Mouse (Mus musculus): ENCODE data around the gene H2-Eb2.
A peak's percentile ranks its signal among the peaks of the same experiment; 100 is the strongest.

The H2-Eb2 gene

DNA sequence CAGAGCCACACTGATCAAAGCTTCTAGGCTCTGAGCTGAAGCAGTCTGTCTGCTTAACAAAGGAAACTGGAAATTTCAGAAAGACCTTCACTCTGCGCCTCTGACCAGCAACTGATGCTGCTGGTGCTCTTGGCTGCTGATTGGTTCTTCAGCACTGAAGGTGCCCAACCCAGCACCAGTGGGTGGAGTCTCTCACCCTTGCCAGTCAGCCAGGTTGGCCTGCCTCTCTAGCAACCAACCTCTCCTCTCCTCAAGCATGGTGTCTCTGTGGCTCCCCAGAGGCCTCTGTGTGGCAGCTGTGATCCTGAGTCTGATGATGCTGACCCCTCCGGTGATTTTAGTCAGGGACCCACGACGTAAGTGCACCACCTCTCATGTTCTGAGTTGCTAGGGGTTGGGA is at the start of gene H2-Eb2:
TSS of gene H2-Eb2 (plus strand) at position 230 of the 400 bp plus-strand sequence.
- DNase-seq, result peak; percentile 8

DNA sequence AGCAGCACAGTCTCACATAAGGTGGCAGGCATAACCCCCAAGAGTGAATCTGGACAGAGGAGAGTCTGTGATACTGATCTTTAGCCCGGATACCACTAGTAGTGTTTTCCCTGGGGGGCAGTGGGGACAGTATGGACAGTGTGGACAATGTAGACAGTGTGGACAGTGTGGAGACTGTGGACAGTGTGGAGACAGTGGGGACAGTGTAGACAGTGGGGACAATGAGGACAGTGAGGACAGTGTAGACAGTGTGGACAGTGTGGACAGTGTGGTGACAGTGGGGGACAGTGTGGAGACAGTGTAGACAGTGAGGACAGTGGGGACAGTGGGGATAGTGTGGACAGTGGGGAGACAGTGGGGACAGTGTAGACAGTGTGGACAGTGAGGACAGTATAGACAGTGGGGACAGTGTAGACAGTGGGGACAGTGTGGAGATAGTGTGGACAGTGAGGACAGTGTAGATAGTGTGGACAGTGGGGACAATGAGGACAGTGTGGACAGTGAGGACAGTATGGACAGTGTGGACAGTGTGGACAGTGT is 44.9 kb upstream of the H2-Eb2 start:
- no peak for DNase-seq

DNA sequence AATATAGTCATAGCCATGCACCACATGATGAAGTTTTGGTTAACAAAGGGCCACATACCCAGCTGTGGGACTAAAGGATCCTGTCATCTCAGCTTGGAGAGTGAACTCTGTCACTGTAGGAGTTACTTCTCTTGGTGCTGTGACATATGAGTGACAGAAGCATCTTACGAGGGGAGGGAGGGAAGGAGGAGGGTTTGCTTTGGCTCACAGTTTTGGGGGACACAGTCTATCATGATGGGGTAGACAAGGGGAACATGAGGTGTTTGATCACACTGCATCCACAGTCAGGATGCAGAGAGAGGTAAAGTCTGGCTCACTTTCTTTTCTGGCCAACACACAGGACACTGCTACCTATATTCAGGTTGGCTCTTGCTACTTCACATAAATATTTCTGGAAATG is 43.6 kb upstream of the H2-Eb2 start:
- DNase-seq, result no peak

DNA sequence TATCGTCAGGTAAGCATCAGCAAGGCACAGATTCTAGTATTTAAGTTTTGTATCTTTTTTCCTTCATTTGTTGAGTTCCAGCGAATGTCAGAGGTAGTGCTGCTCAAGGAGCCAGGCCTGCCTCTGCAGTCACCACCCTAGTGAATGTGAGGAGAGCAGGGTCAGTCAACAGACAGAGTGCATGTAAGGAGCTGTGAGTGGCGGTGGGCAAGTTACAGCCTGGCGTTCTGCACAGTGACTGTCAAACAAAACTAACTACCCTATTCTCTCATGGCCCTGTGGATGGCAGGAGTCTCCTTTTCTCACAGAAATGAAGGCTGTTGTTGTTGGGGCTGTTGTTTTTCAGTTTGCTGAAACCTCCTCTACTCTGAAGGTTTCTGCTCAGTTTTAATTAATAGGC is 40.1 kb upstream of the H2-Eb2 start:
- no peak for DNase-seq

DNA sequence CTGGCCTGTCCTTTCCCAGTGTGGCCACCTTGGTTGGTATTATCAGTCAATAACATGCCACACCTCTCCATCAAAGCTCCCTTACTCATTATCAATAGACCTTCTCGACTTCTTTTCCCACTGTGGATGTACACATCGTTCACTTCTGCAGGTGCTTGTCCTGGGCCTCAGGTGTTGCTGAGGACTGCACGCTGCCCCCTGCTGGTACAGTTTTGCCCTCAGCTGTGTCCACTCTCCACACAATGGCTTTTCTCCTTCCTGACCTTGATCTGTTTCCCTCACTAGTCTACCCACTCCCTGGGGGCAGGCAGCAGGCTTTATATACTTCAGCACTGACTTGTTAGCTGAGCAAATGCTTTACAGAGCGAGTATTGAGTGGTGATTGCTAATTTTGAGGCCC is 39.6 kb upstream of the H2-Eb2 start:
- peak; percentile 30 for DNase-seq

DNA sequence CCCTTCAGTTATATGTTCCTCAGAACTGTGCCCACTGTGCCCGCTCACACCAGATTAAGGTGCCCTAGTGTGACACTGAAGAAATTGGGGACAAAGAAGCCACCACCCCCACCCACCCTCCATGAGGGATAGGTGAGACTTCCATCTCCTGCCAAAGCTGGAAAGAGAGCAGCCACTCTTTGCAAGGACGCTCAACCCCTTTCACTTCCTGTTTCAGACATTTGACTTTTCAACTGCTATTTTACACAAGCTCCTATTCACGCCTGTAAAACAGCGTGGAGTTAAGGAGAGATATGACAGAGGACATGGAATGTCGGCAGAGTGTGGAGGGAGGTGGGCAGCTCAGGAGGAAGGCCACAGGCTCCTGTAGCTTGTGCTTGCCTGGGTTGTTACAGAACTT is 39.0 kb upstream of the H2-Eb2 start:
- DNase-seq, result no peak

DNA sequence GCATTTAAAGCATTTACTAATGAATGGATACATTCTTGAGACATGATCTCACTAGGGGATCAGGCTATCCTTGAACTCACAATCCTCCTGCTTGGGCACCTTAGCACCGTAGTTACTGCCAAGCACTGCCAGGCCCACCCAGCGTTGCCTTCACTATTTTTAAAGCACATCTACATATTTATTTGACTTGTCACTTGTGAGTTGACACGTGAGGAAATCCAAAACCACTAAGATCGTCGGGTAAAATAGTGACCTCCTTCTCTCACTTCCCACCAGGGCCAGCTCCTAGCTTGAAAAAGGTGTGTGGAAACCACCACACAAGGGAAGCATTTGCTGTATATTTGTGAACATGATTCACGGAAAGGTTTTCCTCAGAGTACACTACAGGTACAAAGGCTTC is 38.5 kb upstream of the H2-Eb2 start:
- DNase-seq, result no peak

DNA sequence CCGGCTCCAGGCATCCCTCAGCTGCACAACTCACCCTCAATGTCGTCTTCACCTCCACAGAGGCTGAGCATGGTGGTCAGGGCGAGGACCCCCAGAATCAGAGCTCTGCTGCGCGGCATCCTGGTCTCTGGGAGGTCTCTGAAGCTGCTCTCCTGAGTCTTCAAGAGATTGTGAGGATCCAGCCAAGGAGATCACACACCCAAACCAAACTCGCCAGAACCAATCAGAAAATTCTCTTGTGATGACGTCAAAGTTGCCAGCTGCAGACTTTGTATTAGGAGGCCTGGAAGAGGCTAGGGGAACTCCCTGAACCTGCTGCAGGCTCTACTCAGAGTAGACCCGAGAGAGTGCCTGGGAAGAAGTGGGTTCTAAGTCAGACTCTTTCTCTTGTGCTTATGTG is 37.8 kb upstream of the H2-Eb2 start, which contains the start of gene H2-Aa:
TSS of gene H2-Aa (minus strand) at position 176 of the 400 bp plus-strand sequence.
- peak; percentile 77 for DNase-seq

DNA sequence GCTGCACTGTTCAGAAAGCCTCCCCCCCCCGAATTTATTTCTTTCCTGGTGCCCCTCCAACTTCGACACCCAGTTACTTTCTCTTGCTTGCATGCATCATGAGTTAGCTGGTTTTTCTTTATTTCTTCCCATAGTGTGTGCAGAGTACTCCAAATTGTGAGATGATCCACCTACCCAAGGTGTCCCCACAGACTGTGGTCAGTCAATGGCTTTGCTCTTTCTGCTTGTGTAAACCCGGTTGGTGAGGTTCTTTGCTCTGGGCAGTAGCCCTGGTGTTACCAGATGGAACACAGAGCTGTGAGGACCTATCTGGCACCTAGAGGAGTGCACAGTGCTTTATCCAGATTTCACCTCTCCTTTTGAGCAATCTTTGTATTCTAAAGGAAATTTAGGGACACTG is 37.3 kb upstream of the H2-Eb2 start:
- no peak for DNase-seq

DNA sequence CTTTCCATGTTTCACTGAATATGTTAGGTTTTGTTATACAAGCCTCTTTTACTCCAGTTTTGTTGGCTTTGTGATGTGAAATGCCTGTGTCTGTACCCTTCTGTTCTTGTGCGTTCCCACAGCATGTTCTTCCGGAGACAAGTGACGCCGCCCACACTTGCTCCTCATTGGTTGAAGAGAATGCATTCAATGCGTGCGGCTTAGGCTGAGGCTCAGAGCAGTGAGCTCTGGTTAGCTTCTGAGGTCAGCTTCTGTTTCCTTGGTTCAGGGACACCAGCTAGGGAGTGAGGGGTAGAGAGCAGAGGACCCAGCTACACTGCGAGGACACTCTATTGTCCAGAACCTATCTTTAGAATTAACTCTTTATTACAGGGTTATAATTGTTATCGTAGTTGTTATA is 33.9 kb upstream of the H2-Eb2 start:
- DNase-seq, result peak; percentile 90

DNA sequence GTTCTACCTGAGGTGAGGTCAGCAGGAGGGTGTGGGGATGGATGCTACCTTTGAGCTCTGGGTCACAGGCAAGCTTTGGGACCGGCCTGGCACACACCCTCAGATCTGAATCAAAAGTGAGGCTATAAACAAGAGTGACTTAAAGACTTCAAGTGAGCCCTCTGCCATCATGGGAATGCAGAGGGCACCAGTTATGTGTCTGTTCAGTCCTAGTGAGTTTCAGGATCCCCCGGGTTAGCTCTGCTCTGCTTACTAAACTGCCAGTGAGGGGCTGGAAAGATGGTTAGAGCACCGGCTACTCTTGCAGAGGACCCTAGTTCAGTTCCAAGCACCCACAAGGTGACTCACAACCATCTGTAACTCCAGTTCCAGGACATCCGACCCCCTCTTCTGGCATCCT is 32.9 kb upstream of the H2-Eb2 start:
- DNase-seq, result no peak

DNA sequence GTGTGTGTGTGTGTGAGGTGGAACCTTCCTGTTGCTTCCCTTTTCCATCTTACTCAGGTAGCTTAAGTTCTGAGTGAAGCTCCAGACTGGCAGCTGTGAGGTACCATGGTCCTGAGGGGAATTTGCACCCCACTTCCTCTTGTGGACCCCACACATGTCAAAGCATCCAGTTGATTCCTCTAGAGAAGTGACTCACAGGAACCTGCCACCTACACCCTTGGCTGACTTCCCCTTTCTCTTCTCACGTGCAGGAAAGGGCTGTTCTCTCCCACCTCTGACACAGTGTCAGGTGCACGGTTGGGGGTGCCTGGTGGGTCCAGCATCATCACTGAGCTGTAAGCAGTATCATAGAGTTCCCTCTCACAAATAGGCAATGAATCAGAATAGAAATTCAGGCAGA is 31.9 kb upstream of the H2-Eb2 start:
- DNase-seq, result no peak

DNA sequence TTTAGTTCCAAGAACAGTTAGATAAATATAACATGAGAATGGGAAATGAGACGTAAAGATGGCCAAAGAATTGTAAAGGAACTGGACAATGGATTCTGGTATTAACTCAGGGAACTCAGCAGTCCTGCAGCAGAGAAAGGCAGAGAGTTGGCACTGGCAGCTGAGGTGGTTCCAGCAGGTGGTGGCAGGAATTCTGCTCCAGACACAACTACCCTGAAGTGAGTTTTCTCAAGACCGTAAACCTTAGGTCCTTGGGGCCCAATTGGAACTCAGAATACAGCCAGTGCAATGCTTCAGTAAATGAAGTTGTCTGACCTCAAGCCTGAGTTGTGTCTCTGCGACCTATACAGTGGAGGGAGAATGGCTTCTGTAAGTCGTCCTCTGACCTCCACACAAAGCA is 31.2 kb upstream of the H2-Eb2 start:
- DNase-seq, result no peak

DNA sequence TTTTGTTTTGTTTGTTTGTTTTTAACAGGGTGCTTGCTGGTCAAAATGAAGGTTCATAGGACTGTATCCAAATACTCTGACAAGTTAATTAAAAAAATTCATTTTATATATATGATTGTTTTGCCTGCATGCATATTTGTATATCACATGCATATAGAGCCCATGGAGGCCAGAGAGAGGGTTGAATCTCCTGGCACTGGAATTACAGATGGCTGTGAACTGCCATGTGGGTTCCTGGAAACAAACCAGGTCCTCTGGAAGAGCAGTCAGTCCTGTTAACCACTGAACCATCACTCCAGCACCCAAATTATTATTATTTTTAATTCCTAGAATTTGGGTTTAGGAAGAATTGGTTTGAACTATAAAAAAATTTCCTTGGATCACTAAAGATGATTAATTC is 30.2 kb upstream of the H2-Eb2 start:
- no peak for DNase-seq

DNA sequence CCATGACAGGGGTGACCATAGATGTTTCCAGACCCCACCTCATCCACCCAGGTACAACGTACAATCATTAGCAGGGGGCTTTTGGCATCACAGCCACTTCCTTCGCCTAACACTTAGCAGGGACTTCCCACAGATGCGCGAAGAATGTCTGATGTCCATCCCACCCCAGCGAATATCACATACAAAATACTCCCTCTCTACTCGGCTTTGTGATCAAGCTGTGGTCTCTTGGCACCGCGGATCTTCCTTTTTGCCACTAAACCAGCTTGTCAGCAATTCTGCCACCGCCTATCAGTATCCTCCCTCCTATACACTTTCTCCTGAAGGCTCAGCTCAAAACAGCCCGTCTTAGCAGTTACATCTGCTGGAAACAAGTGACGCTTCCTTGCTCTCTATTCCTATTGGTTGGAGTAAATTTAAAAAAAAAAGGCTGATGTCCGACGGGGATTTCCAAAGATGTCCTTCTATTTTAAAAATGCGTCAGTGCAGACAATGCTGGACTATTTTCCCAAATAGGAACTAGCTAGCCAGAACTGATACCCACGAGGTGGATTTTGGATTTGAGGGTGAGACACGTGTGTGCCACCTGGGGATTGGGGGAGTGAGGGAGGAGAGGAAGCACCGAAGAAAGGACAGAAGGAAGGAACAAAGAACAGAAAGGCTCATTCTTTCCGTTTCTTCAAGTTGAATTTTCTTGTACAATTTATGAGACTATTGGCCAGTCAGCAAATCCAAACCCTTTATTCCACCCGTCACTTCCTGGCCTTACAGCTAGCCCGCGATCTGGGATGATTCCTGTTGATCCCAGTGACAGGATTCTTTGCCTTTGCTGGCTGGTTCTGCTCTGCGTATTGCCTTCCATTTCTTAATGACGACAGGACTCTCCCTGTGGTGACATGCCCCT is 29.3 kb upstream of the H2-Eb2 start:
- DNase-seq, result peak; percentile 77

DNA sequence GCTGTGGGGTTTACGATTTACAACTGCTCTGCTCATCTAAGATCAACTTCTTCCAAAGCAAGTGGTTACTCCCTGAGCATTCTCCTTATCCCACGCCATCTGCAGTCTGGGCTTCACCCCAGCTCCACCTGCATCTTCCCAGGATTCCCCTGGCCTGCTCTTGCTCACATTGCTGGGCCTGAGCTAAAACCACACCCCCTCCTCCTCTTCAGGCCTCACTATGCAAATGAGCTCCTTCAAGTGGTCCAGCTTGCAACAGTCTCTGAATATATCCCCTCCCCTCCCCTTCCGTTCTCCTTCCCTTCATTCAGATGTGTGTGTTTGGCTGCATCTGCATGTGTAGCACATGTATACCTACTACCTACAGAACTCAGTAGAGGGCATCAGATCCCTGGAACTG is 26.1 kb upstream of the H2-Eb2 start:
- DNase-seq, result no peak

DNA sequence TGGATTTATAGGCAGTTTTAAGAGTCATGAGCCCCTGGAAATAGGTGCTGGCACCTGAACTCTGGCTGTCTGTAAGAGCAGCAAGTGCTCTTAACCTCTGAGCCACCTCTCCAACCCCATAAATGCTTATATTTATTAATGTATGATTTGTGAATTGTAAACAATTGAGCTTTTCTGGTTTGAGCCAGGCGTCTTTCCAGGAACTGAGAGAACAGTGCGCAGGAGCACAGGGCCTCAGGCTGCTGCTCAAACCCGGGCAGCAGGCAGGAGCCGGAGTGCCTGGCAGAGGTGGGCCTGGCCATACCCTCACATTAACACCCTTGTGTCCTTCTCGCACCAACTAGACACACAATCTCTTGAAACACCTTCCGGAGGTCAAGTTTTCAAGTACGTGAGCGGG is 25.4 kb upstream of the H2-Eb2 start:
- no peak for DNase-seq

DNA sequence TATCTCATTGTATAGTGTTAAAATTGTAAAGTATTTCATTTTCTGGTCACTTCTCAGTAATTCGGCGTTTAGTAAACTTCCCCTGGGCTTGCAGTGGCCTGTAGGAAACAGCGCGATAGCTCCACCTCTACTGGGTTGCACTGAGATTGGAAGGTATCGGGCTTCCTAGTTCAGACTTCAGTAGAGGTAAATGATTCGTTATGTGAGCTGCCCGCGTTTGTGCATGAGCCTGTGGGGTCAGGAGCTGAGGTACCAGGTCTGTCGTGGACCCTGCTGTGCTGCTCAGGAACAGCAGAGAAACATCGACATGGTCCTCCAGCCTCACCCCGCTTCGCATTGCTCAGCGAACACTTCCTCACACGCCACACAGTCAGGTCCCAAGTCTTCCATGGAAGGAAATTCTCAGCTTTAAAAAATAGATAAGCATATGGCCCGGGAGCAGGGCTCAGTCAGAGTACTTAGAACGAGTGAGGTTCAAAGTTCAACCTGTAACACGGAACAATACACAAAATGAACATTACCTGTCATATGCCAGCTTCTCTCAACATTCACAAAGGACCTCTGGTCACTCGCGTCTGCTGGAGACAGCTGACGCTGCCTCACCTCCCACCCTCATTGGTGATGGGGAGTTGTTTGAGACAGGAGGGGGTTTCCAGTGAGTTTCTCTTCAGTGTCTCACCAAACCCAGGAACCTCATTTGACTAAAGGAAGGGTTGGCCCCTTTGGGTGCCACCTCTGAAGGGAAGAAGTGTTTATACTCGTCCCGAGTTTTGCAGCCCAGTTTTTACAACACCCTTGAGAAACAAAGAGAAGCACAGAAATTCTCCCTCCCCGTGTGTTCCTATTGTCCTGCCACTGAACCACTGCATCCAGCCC is 24.5 kb upstream of the H2-Eb2 start:
- no peak for DNase-seq

DNA sequence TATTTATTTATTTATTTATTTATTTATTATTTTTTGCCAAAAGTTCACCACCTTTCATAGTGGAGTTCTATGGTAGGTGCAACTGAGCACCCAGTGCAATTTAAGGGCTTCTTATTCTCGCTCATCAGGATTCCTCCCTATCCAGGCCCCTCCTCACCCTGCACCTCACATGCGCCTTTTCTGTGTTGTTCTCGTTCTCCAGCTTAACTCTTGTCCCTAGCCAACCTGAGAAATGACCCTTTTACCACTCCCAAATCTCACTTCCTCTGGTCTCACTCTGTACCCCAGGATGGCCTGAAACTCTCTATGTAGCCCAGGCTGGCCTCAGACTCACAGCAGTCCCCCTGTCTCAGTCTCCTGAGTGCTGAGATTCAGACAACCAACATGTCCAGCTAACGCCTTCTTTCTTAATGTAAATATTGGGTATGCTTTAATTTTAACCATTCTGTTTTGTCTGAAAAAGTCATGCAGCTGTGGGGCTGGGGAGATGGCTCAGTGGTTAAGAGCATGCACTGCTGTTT is 23.7 kb upstream of the H2-Eb2 start:
- DNase-seq, result no peak

DNA sequence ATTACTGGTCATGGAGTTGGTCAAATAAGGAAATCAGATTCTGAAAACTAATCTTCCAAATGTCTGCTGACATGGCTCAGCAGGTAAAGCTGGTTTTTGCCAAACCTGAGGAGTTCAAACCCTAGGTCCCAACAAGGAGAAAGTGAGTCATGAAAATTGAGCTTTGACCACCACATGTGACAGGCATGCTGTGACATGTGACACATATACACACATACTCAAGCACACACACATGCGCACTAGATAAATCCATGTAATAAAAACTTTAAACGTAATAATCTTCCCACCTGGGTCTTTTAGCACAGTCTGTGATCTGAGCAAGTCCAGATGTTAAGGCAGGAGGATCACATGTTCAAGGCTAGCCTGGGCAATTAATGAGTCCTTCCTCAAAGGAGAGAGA is 21.7 kb upstream of the H2-Eb2 start:
- no peak for DNase-seq

DNA sequence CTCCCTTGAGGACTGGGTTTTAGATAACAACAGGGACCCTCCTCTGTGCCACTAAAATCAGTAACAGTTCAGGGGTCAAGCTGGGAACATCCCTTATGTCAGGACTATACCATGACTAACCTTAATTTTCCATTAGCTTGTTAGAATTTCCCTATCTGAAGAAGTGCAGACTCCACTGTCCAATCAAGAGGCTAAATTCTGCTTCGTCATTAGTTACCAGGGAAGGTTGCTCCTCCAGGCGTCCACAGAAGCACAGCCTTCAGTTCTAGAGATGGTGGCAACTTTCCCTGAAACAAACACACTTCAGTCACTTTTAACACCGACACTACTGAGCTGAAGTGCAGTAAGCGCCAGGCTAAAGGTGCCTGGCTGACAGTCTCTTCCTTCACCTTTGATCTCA is 20.7 kb upstream of the H2-Eb2 start:
- peak; percentile 56 for DNase-seq

DNA sequence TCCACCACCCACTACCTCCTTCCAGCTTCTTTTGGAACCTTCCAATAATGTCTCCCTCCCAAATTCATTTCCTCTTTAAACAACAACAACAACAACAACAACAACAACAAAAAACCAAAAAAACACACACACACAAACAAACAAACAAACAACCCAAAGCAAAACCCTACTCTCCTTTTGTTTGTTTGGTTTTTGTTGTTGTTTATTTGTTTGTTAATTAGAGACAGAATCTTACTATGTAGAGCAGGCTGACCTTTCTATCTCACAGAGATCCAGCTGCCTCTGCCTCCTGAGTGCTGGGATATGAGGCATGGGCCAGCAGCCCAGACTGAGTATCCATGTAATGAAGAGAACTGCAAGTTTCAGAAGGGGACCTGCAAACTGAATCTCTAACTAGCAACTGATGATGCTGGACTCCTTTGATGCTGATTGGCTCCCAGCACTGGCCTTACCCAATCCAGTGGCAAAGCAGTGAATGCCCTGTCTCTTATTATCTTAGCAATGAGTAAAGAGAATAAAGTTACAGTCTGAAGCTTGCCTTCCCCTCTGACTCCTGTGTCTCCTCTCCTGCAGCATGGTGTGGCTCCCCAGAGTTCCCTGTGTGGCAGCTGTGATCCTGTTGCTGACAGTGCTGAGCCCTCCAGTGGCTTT is 20.0 kb upstream of the H2-Eb2 start, which contains the start of gene H2-Eb1:
TSS of gene H2-Eb1 (plus strand) at position 488 of the 651 bp plus-strand sequence.
- DNase-seq, result peak; percentile 82

DNA sequence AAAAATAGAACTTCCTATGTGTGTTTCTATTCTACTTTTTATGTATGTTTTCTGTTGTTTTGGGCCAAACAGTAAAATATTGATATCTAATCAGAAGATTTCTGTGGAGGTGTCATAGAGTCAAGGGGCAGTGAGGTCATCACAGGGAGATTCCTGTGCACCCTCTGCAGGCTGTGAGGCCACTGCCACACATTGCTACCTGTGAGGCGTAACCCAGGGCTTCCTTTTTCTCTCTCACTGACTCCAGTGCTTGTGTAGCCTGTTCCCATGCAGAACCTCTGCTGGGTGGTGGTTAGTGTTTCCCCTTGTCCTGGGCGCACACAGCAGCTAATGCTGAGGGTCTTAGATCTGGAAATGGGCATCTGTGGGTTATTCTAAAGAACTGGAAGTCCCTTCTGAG is 19.1 kb upstream of the H2-Eb2 start:
- no peak for DNase-seq

Measured in embryo, embryonic 11 days (tissue).